ENCODE assay signal across 22 mouse cellular contexts in genomic region chr16:29934649-29935048, GRCm38 (mm10).
"Had no signal": no experiment of that assay in that cellular context is flagged by ENCODE, and none has a peak within 500 bp of the region (broad histone marks: within the 10 kb centered on the region; RNA-seq: fewer than 3 reads in every experiment).

No protein-coding gene starts in this region.

- H3K4me3 ChIP-seq: lung, embryonic 15.5 days; midbrain, embryonic 10.5 days; midbrain, embryonic 12.5 days; myocyte; neural tube, embryonic 13.5 days; neural tube, embryonic 15.5 days; stomach, embryonic 15.5 days had no signal

- H3K9ac ChIP-seq: liver, postnatal 0 days; lung, embryonic 15.5 days; midbrain, embryonic 12.5 days; neural tube, embryonic 13.5 days; neural tube, embryonic 15.5 days; stomach, embryonic 15.5 days had no signal

- H3K27me3 ChIP-seq: lung, embryonic 15.5 days; neural tube, embryonic 13.5 days; stomach, embryonic 15.5 days had no signal

- H3K4me1 ChIP-seq: lung, embryonic 15.5 days; midbrain, embryonic 10.5 days; midbrain, embryonic 12.5 days; neural tube, embryonic 13.5 days; neural tube, embryonic 15.5 days; stomach, embryonic 15.5 days had no signal

- DNase-seq: liver, postnatal 0 days; lung, adult 2 months; lung, postnatal 14 days; lung, postnatal 36 days; midbrain, embryonic 14.5 days; retina, postnatal 1 day; right cerebral cortex, adult 18-20 months; right cerebral cortex, postnatal 25 days; right cerebral cortex, postnatal 4 days; thymus, adult 2 months; thymus, postnatal 25 days had no signal

- ATAC-seq: liver, postnatal 0 days; lung, postnatal 0 days; midbrain, embryonic 16.5 days had no signal

- H3K27ac ChIP-seq: lung, embryonic 15.5 days; macrophage; midbrain, embryonic 10.5 days; midbrain, embryonic 12.5 days; neural tube, embryonic 13.5 days; neural tube, embryonic 15.5 days; stomach, embryonic 15.5 days; stomach, postnatal 0 days had no signal

- H3K9me3 ChIP-seq: lung, embryonic 15.5 days; midbrain, embryonic 10.5 days; midbrain, embryonic 12.5 days; neural tube, embryonic 13.5 days; neural tube, embryonic 15.5 days; stomach, embryonic 15.5 days had no signal

- H3K36me3 ChIP-seq: lung, embryonic 15.5 days; midbrain, embryonic 10.5 days; midbrain, embryonic 12.5 days; neural tube, embryonic 13.5 days; neural tube, embryonic 15.5 days; stomach, embryonic 15.5 days had no signal

- H3K4me2 ChIP-seq: lung, embryonic 15.5 days; midbrain, embryonic 12.5 days; neural tube, embryonic 13.5 days; neural tube, embryonic 15.5 days; stomach, embryonic 15.5 days had no signal
